ENCODE assay signal across 8 mouse cellular contexts in the genomic region with DNA sequence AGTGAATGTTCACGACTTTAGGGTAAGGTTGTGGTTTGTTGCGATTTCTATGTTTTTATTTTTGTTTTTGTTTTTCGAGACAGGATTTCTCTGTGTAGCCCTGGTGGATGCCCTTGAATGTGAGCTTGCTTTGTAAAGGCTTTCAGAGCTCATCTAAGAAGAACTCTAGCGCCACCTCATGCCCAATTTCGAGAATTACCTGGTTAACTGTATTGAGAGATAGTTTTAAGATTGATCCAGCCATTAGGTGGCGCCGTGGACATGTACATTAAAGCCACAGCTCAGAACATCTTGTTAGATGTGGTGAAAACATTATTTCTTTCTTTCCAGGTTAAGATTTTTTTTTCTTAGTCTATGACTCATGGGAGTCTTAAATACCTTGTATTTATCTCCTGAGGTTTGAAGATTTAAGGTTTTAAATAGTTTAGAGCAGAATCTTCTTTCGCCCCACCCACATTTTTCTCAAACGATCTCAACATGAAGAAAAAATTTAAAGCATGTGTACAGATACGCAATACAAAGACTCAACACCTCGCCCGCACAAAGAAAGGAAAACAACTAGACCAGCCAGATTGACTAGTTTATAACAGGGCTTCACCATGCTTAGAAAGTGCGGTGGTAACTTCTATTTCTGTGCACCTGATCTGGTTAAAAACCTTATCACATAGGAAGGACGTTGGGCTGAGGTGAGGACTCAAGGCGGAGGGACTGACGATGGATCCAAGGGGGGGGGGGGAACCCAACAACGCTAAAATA. TPM values are rescaled to one million over a fixed set of nuclear protein-coding genes. Genes with fewer than 3 reads are reported as not detected.
DNase-seq lines count a peak whose midpoint lies in the region; ATAC-seq and TF ChIP-seq lines count a peak whose summit lies in the region.

No protein-coding gene starts in this region.

- H3K9ac ChIP-seq in ES-E14 (ENCODE audit: insufficient read depth, low read depth, low read length, poor library complexity, severe bottlenecking) = no peak overlapping the region
- H3K9ac ChIP-seq in forebrain, embryonic 16.5 days (replicated peaks; ENCODE audit: low read depth, low read length) = no peak overlapping the region
- H3K9ac ChIP-seq in liver, postnatal 0 days (replicated peaks) = no peak overlapping the region
- H3K9ac ChIP-seq in neural tube, embryonic 15.5 days (replicated peaks) = no peak overlapping the region

- H3K4me2 ChIP-seq in forebrain, embryonic 16.5 days (ENCODE audit: low read length) = no peak overlapping the region; the same call in 1 of the 2 replicates
- no peak overlapping the region for H3K4me2 ChIP-seq in liver, postnatal 0 days (ENCODE audit: low read depth, low read length)
- no peak overlapping the region for H3K4me2 ChIP-seq in neural tube, embryonic 15.5 days

- no peak overlapping the region for H3K27ac ChIP-seq in ES-E14 (ENCODE audit: insufficient read depth, low read depth, low read length, poor library complexity, severe bottlenecking)
- no peak overlapping the region for H3K27ac ChIP-seq in forebrain, embryonic 16.5 days (ENCODE audit: low read length)
- H3K27ac ChIP-seq in liver, postnatal 0 days (ENCODE audit: low read depth) = no peak overlapping the region
- H3K27ac ChIP-seq in neural tube, embryonic 15.5 days (replicated peaks) = no peak overlapping the region
- no peak overlapping the region for H3K27ac ChIP-seq in thymus, adult 2 months (ENCODE audit: control insufficient read depth, insufficient read depth, low read length)

- peak; percentile 92 for ATAC-seq in forebrain, embryonic 16.5 days
- ATAC-seq in liver, postnatal 0 days = peak; percentile 86
- peak; percentile 92 for ATAC-seq in neural tube, embryonic 15.5 days (ENCODE audit: low FRiP score)

- 34% methylated on average over 17 of the region's 17 CpGs for WGBS in forebrain, embryonic 16.5 days
- WGBS in liver, postnatal 0 days (ENCODE audit: insufficient replicate concordance) = 30% methylated on average over 17 of the region's 17 CpGs
- WGBS in neural tube, embryonic 15.5 days = 41% methylated on average over 17 of the region's 17 CpGs
- WGBS in thymus, adult 2 months = 40% methylated on average over 17 of the region's 17 CpGs

- no peak for TF ChIP-seq POLR2A in thymus, adult 2 months (IDR thresholded peaks at IDR 0.05; ENCODE audit: control insufficient read depth, extremely low read depth, insufficient read depth, low read length, poor library complexity)

- H3K4me1 ChIP-seq in ES-E14 (ENCODE audit: control insufficient read depth in 2 of 2, insufficient read depth in 2 of 2, low read length in 2 of 2, poor library complexity in 1 of 2) = peaks cover 0 to 3% of the 10 kb centered on the region in 2 experiments; a peak in 1 of 4 replicates
- peaks cover 8% of the 10 kb centered on the region; the same call in 1 of the 2 replicates for H3K4me1 ChIP-seq in forebrain, embryonic 16.5 days (replicated peaks; ENCODE audit: control insufficient read depth, insufficient read depth, low read length)
- H3K4me1 ChIP-seq in liver, postnatal 0 days (ENCODE audit: insufficient read depth) = peaks cover 4% of the 10 kb centered on the region; the same call in 1 of the 2 replicates
- peaks cover 4% of the 10 kb centered on the region; the same call in 1 of the 2 replicates for H3K4me1 ChIP-seq in neural tube, embryonic 15.5 days
- no peaks in the 10 kb centered on the region for H3K4me1 ChIP-seq in thymus, adult 2 months (replicated peaks; ENCODE audit: control insufficient read depth, insufficient read depth, low read length)

- 0 out of 2 replicates have a peak, but pooled peaks have one; percentile 40 for TF ChIP-seq EP300 in liver, postnatal 0 days (IDR thresholded peaks at IDR 0.05; ENCODE audit: low read depth)

- H3K4me3 ChIP-seq in ES-E14 (ENCODE audit: insufficient read depth in 1 of 2, low read depth in 1 of 2, low read length in 2 of 2, poor library complexity in 1 of 2, severe bottlenecking in 1 of 2) = no peak overlapping the region
- H3K4me3 ChIP-seq in forebrain, embryonic 16.5 days (replicated peaks; ENCODE audit: low read length) = no peak overlapping the region
- no peak overlapping the region for H3K4me3 ChIP-seq in liver, postnatal 0 days (ENCODE audit: low read depth, low read length)
- no peak overlapping the region for H3K4me3 ChIP-seq in neural tube, embryonic 15.5 days (replicated peaks)
- H3K4me3 ChIP-seq in thymus, adult 2 months (ENCODE audit: control insufficient read depth, insufficient read depth, low read length) = no peak overlapping the region

- peak; percentile 98 for TF ChIP-seq CTCF in liver, postnatal 0 days (IDR thresholded peaks at IDR 0.05; ENCODE audit: low read depth)
- TF ChIP-seq CTCF in thymus, adult 2 months (IDR thresholded peaks at IDR 0.05; ENCODE audit: borderline replicate concordance, control insufficient read depth, extremely low read depth, insufficient read depth, low read length, poor library complexity) = no peak

- intact Hi-C loops in heart, postnatal 25 days (cut with DNase I) = loop anchor here (2.0 to 5.0 kb wide), 2 partner anchors 329 to 449 kb away; partner anchors contain the start of gene Bdh2

- in situ Hi-C loops in ES-E14 (cut with MboI; ENCODE audit: low sequenced_read_pairs in 2 of 2, unreplicated experiment in 2 of 2) = loop anchor here (10.0 to 25.0 kb wide), 3 partner anchors 327 to 447 kb away; partner anchors contain the start of gene Bdh2 (in 2 of the 2)

- no peaks in the 10 kb centered on the region for H3K9me3 ChIP-seq in ES-E14 (ENCODE audit: control insufficient read depth, insufficient read depth, low read depth, low read length)
- no peaks in the 10 kb centered on the region for H3K9me3 ChIP-seq in forebrain, embryonic 16.5 days (ENCODE audit: control insufficient read depth, low read length)
- H3K9me3 ChIP-seq in liver, postnatal 0 days (ENCODE audit: low read length) = no peaks in the 10 kb centered on the region
- no peaks in the 10 kb centered on the region for H3K9me3 ChIP-seq in neural tube, embryonic 15.5 days (replicated peaks)

- H3K27me3 ChIP-seq in forebrain, embryonic 16.5 days (replicated peaks; ENCODE audit: control insufficient read depth, insufficient read depth, low read length) = no peaks in the 10 kb centered on the region
- H3K27me3 ChIP-seq in liver, postnatal 0 days (ENCODE audit: insufficient read depth, low read length) = no peaks in the 10 kb centered on the region
- no peaks in the 10 kb centered on the region for H3K27me3 ChIP-seq in neural tube, embryonic 15.5 days (replicated peaks)
- H3K27me3 ChIP-seq in thymus, adult 2 months (ENCODE audit: control insufficient read depth, insufficient read depth, low read length) = no peaks in the 10 kb centered on the region

- H3K36me3 ChIP-seq in ES-E14 (ENCODE audit: control insufficient read depth, insufficient read depth, low read length, poor library complexity, severe bottlenecking) = no peaks in the 10 kb centered on the region
- no peaks in the 10 kb centered on the region for H3K36me3 ChIP-seq in forebrain, embryonic 16.5 days (ENCODE audit: control insufficient read depth, insufficient read depth)
- no peaks in the 10 kb centered on the region for H3K36me3 ChIP-seq in liver, postnatal 0 days (replicated peaks; ENCODE audit: insufficient read depth, low read length)
- no peaks in the 10 kb centered on the region for H3K36me3 ChIP-seq in neural tube, embryonic 15.5 days
- no peaks in the 10 kb centered on the region for H3K36me3 ChIP-seq in thymus, adult 2 months (ENCODE audit: control insufficient read depth, insufficient read depth, low read length)

- peak; percentile 97 for DNase-seq in ES-E14 (ENCODE audit: low read depth, low spot score)
- peak; percentile 83 for DNase-seq in cerebellum, adult 11-12 months
- peak; percentile 71 for DNase-seq in heart, postnatal 25 days (ENCODE audit: low spot score)
- DNase-seq in layer of hippocampus, adult 11-12 months (ENCODE audit: low spot score) = peak; percentile 99
- DNase-seq in liver, postnatal 0 days = peak; percentile 91
- peak; percentile 91 for DNase-seq in thymus, adult 2 months

TF ChIP-seq in ES-E14, 5 proteins besides CTCF, POLR2A, EP300 and RAD21:
- no peak for TF ChIP-seq MAFK (IDR thresholded peaks at IDR 0.05; ENCODE audit: insufficient read depth, low read depth, low read length)
- TF ChIP-seq CHD2 (IDR thresholded peaks at IDR 0.05; ENCODE audit: low read depth, low read length) = no peak
- peak; percentile 99 for TF ChIP-seq ZC3H11A (IDR thresholded peaks at IDR 0.05; ENCODE audit: borderline replicate concordance, low read depth, low read length)
- no peak for TF ChIP-seq HCFC1 (IDR thresholded peaks at IDR 0.05; ENCODE audit: borderline replicate concordance, insufficient read depth, low read length)

RNA-seq across cellular contexts. Expression of gene Nfkb1, which starts 40.1 kb away (rescaled TPM):
- total RNA-seq in ES-E14 (2012; rRNA removed) = 35.0 and 46.4 TPM in 2 replicates
- polyA plus RNA-seq in forebrain, embryonic 16.5 days (2015; fragmentation: Nextera tagmentation; extraction: Ambion mirVana) = 6.6 and 7.1 TPM in 2 replicates
- total RNA-seq in heart, postnatal 25 days (2021) = 10 to 100 TPM; 37.1 to 38.5 TPM
- polyA plus RNA-seq in liver, postnatal 0 days (2015; fragmentation: Nextera tagmentation; extraction: Ambion mirVana) = 11.8 and 12.7 TPM in 2 replicates
- 7.7 and 21.5 TPM in 2 replicates for polyA plus RNA-seq in neural tube, embryonic 15.5 days (2015; fragmentation: Nextera tagmentation; extraction: Ambion mirVana)
- 159 and 161 TPM in 2 replicates for polyA plus RNA-seq in thymus, adult 2 months (2012; rRNA removed)
